Mouse (Mus musculus): ENCODE results near the gene Fblim1. TPM values are rescaled to one million over a fixed set of nuclear protein-coding genes. Genes with fewer than 3 reads are reported as not detected.

Fblim1 gene
- polyA plus RNA-seq, 1 experiment from 2014 or later = 34.9 TPM

GRCm38 (mm10) chr4:141645988-141646387, 40.1 kb upstream of the Fblim1 start:
- peaks cover 7% of the 10 kb centered on the region; the same call in 1 of the 2 replicates for H3K36me3 ChIP-seq (ENCODE audit: control insufficient read depth, insufficient read depth, low read length)
- no peaks in the 10 kb centered on the region for H3K27me3 ChIP-seq (ENCODE audit: control insufficient read depth, insufficient read depth, low read length)
- H3K9me3 ChIP-seq (ENCODE audit: control insufficient read depth, low read length) = no peaks in the 10 kb centered on the region
- ATAC-seq (ENCODE audit: insufficient read depth, low FRiP score, low TSS enrichment) (no peak), DNase-seq (ENCODE audit: low spot score) (no peak)
- no peak overlapping the region for H3K27ac ChIP-seq (ENCODE audit: low read depth, low read length)
- no peaks in the 10 kb centered on the region for H3K4me1 ChIP-seq (ENCODE audit: control insufficient read depth, insufficient read depth, low read length)
- no peak overlapping the region for H3K9ac ChIP-seq (ENCODE audit: low read length)
- WGBS = 90% methylated on average over 8 of the region's 8 CpGs
- no peak overlapping the region for H3K4me2 ChIP-seq (ENCODE audit: low read depth)
- no peak overlapping the region for H3K4me3 ChIP-seq (ENCODE audit: low read depth, low read length)

DNA sequence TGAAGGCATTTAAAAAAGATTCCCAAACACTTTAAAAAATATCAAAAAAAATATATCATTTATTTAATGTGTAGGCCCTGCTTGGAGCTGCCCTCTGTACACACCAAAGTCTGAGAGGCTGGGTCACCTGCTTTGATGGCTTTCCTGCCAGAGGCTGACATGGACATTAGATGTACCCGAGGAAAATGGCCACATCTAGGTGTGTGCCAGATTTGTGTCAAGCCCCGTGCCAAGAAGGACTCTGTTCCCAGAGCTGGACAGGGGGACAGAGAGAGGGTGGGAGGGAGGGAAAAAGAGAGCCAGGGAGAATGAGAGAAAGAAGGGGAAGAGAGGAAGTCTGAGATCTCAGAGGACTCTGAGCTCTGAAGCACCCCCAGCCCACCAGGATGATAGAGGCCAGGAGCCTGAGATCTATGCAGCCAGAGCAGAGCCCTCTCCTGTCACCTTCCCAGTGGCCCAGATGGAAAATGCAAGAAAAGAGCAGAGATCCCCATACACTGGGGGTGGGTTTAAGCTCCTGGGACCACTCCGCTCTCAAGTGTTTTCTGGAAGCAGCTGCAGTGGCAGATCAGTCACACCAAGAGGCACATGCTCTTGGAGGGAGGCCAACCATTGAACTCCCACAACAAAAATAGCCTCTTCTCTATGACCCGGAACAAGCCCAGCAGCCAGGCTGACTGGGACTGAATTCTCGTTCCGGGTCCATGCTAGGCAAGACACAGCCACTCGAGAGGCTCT, 37.4 kb upstream of the Fblim1 start:
- WGBS = 73% methylated on average over 7 of the region's 7 CpGs
- Histone ChIP-seq H3K27ac (ENCODE audit: low read depth, low read length) (no peak overlapping the region), H3K4me3 (ENCODE audit: low read depth, low read length) (no peak overlapping the region), H3K4me2 (ENCODE audit: low read depth) (no peak overlapping the region), H3K9me3 (ENCODE audit: control insufficient read depth, low read length) (no peaks in the 10 kb centered on the region), H3K4me1 (ENCODE audit: control insufficient read depth, insufficient read depth, low read length) (no peaks in the 10 kb centered on the region), H3K27me3 (ENCODE audit: control insufficient read depth, insufficient read depth, low read length) (no peaks in the 10 kb centered on the region), H3K9ac (ENCODE audit: low read length) (no peak overlapping the region), H3K36me3 (ENCODE audit: control insufficient read depth, insufficient read depth, low read length) (peaks cover 7% of the 10 kb centered on the region; the same call in 1 of the 2 replicates)
- ATAC-seq (ENCODE audit: insufficient read depth, low FRiP score, low TSS enrichment) (no peak), DNase-seq (ENCODE audit: low spot score) (no peak)

DNA sequence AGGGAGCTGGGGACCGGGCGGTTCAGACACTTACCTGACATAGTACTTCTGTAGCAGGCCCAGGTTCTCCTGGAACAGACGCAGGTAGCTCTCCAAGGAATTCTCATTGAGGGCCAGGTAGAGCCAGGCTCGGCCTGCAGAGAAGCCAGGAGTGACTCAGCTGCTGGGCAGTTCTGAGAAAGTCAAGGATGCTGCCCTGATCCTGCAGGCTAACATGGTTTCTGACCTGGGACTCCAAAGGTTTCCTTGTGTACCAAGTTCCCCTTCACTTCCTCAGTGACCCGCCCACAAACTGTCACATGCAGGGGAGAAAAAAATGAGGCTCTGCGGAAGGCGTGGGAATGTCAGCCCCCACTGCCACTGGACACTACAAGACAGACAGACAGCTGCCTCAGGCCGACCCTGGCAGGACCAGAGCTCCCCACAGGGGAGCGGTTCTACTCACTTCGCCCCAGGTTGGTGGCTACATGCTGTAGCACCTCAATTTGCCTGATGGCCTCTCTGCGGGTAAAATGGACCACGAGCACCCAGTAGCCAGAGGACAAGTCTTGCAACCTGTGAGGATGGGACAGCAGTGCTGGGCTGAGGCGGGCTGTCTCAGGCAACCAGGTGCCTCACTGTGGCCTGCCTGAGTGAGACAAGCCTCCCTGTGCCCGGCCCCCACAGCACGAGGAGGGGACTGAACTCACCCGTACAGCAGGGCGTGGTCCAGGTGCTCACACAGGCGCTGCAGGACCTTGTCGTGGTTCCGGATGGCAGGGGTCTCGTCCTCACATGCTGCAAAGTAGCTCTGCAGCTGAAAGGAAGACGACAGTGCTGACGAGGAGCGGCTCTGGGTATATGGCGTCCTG, 36.3 kb upstream of the Fblim1 start:
- Histone ChIP-seq H3K9ac (ENCODE audit: low read length) (no peak overlapping the region), H3K4me2 (ENCODE audit: low read depth) (no peak overlapping the region), H3K27me3 (ENCODE audit: control insufficient read depth, insufficient read depth, low read length) (no peaks in the 10 kb centered on the region), H3K4me1 (ENCODE audit: control insufficient read depth, insufficient read depth, low read length) (no peaks in the 10 kb centered on the region), H3K27ac (ENCODE audit: low read depth, low read length) (no peak overlapping the region), H3K9me3 (ENCODE audit: control insufficient read depth, low read length) (no peaks in the 10 kb centered on the region), H3K4me3 (ENCODE audit: low read depth, low read length) (no peak overlapping the region), H3K36me3 (ENCODE audit: control insufficient read depth, insufficient read depth, low read length) (peaks cover 7% of the 10 kb centered on the region)
- DNase-seq (ENCODE audit: low spot score) (no peak), ATAC-seq (ENCODE audit: insufficient read depth, low FRiP score, low TSS enrichment) (no peak)
- WGBS = 91% methylated on average over 25 of the region's 25 CpGs

GRCm38 (mm10) chr4:141641353-141641771, 35.5 kb upstream of the Fblim1 start:
- Histone ChIP-seq H3K4me1 (ENCODE audit: control insufficient read depth, insufficient read depth, low read length) (no peaks in the 10 kb centered on the region), H3K9me3 (ENCODE audit: control insufficient read depth, low read length) (no peaks in the 10 kb centered on the region), H3K4me3 (ENCODE audit: low read depth, low read length) (no peak overlapping the region), H3K4me2 (ENCODE audit: low read depth) (no peak overlapping the region), H3K27me3 (ENCODE audit: control insufficient read depth, insufficient read depth, low read length) (no peaks in the 10 kb centered on the region), H3K9ac (ENCODE audit: low read length) (no peak overlapping the region), H3K27ac (ENCODE audit: low read depth, low read length) (no peak overlapping the region), H3K36me3 (ENCODE audit: control insufficient read depth, insufficient read depth, low read length) (peaks cover 9% of the 10 kb centered on the region)
- no peak for ATAC-seq (ENCODE audit: insufficient read depth, low FRiP score, low TSS enrichment)
- DNase-seq (ENCODE audit: low spot score) = no peak
- whole genome bisulfite sequencing = 92% methylated on average over 7 of the region's 7 CpGs

- ATAC-seq (ENCODE audit: insufficient read depth, low FRiP score, low TSS enrichment) = no peak
- H3K4me1 ChIP-seq (ENCODE audit: control insufficient read depth, insufficient read depth, low read length) = no peaks in the 10 kb centered on the region
- H3K4me2 ChIP-seq (ENCODE audit: low read depth) = no peak overlapping the region
- no peak for DNase-seq (ENCODE audit: low spot score)
- H3K27me3 ChIP-seq (ENCODE audit: control insufficient read depth, insufficient read depth, low read length) = no peaks in the 10 kb centered on the region
- WGBS = 76% methylated on average over 11 of the region's 11 CpGs
- H3K36me3 ChIP-seq (ENCODE audit: control insufficient read depth, insufficient read depth, low read length) = peaks cover 9% of the 10 kb centered on the region
- H3K4me3 ChIP-seq (ENCODE audit: low read depth, low read length) = no peak overlapping the region
- no peak overlapping the region for H3K9ac ChIP-seq (ENCODE audit: low read length)
- H3K9me3 ChIP-seq (ENCODE audit: control insufficient read depth, low read length) = no peaks in the 10 kb centered on the region
- H3K27ac ChIP-seq (ENCODE audit: low read depth, low read length) = no peak overlapping the region
Measured at GRCm38 (mm10) chr4:141639474-141639873, 33.6 kb upstream of the Fblim1 start.

DNA sequence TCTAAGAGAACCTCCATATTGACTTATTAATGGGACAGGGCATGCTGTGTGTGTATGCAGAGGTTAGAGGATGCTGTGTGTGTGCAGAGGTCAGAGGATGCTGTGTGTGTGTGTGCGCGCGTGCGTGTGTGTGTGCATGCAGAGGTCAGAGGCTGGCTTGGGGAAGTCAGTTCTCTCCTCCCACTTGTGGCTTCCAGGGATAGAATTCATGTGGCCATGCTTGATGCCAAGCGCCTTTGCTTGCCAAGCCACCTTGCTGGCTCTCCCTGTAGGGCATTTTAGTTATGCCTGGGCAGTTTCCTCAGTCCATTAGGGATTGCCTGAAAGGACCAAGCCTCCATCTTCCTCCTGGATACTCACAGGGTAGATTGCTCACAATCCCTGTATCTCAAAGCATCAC, 30.8 kb upstream of the Fblim1 start:
- ATAC-seq (ENCODE audit: insufficient read depth, low FRiP score, low TSS enrichment) = no peak
- 97% methylated on average over 5 of the region's 5 CpGs for WGBS
- H3K36me3 ChIP-seq (ENCODE audit: control insufficient read depth, insufficient read depth, low read length) = peaks cover 20% of the 10 kb centered on the region

GRCm38 (mm10) chr4:141635991-141636390, 30.1 kb upstream of the Fblim1 start:
- no peaks in the 10 kb centered on the region for H3K4me1 ChIP-seq (ENCODE audit: control insufficient read depth, insufficient read depth, low read length)
- H3K27ac ChIP-seq (ENCODE audit: low read depth, low read length) = no peak overlapping the region
- ATAC-seq (ENCODE audit: insufficient read depth, low FRiP score, low TSS enrichment) (no peak), DNase-seq (ENCODE audit: low spot score) (no peak)
- H3K4me2 ChIP-seq (ENCODE audit: low read depth) = no peak overlapping the region
- 79% methylated on average over 9 of the region's 9 CpGs for WGBS
- no peak overlapping the region for H3K4me3 ChIP-seq (ENCODE audit: low read depth, low read length)
- no peaks in the 10 kb centered on the region for H3K27me3 ChIP-seq (ENCODE audit: control insufficient read depth, insufficient read depth, low read length)
- no peak overlapping the region for H3K9ac ChIP-seq (ENCODE audit: low read length)
- H3K36me3 ChIP-seq (ENCODE audit: control insufficient read depth, insufficient read depth, low read length) = peaks cover 21% of the 10 kb centered on the region
- H3K9me3 ChIP-seq (ENCODE audit: control insufficient read depth, low read length) = no peaks in the 10 kb centered on the region

More for the DNA sequence above, 30.8 kb upstream of the Fblim1 start:
- Histone ChIP-seq H3K27ac (ENCODE audit: low read depth, low read length) (no peak overlapping the region), H3K4me3 (ENCODE audit: low read depth, low read length) (no peak overlapping the region), H3K4me1 (ENCODE audit: control insufficient read depth, insufficient read depth, low read length) (no peaks in the 10 kb centered on the region), H3K4me2 (ENCODE audit: low read depth) (no peak overlapping the region), H3K27me3 (ENCODE audit: control insufficient read depth, insufficient read depth, low read length) (no peaks in the 10 kb centered on the region), H3K9ac (ENCODE audit: low read length) (no peak overlapping the region), H3K9me3 (ENCODE audit: control insufficient read depth, low read length) (no peaks in the 10 kb centered on the region)
- DNase-seq (ENCODE audit: low spot score) = no peak

DNA sequence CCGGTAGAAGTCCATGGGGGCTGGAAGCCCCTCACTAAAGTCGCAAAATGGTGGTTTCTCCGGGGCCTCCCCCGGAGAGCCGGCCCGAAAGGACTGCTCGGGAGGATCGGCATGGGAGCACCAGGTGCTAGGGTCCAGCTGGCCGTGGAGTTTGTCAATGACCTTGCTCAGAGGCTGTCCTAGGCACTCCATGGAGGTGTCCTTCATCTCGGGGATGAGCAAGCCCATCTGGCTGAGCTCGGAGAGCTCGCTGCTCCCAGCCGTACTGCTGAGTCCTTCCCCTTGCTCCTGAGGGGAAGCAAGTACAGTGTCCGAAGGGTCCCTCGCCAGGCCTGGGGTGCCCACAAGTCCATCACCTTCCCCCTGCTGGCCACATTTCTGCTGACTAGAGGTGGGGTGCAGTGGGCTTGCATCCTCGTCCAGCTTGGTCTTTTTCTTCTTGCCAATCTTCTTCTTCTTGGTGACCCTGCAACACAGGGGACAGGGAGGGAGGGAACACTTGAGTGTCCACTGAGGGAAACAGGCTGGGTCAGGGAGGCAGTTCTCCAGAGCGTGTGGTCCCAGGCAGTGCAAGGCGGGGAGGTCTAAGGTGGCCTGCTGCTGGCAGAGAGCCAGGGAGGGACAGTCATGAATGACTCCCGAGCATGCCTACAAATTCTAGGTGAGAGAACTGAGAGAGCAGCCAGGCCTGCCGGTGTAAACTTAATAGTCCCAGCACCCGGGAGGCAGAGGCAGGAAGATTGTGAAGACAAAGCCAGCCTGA, 26.4 kb upstream of the Fblim1 start:
- DNase-seq (ENCODE audit: low spot score) = no peak
- H3K9ac ChIP-seq (ENCODE audit: low read length) = no peak overlapping the region
- no peak for ATAC-seq (ENCODE audit: insufficient read depth, low FRiP score, low TSS enrichment)
- peaks cover 27% of the 10 kb centered on the region for H3K36me3 ChIP-seq (ENCODE audit: control insufficient read depth, insufficient read depth, low read length)
- H3K4me2 ChIP-seq (ENCODE audit: low read depth) = no peak overlapping the region
- H3K27ac ChIP-seq (ENCODE audit: low read depth, low read length) = no peak overlapping the region
- H3K4me1 ChIP-seq (ENCODE audit: control insufficient read depth, insufficient read depth, low read length) = no peaks in the 10 kb centered on the region
- no peaks in the 10 kb centered on the region for H3K9me3 ChIP-seq (ENCODE audit: control insufficient read depth, low read length)
- no peaks in the 10 kb centered on the region for H3K27me3 ChIP-seq (ENCODE audit: control insufficient read depth, insufficient read depth, low read length)
- WGBS = 94% methylated on average over 21 of the region's 21 CpGs
- no peak overlapping the region for H3K4me3 ChIP-seq (ENCODE audit: low read depth, low read length)

All from neural tube, embryonic 11.5 days (tissue).